Mouse (Mus musculus) brain, embryonic 14.5 days (tissue): ENCODE measurements around the gene Arap1.

Source experiments
- CTCF ChIP-seq: fragments of 200-500 bp; IDR thresholded peaks from 2 replicates; pipeline ENCODE4 v1.5.1; 2012; ENCODE audit warnings: inconsistent platforms, mild to moderate bottlenecking, moderate library complexity, borderline replicate concordance; ENCODE audit not compliant: insufficient read depth, insufficient read length; ENCODE audit errors: extremely low read depth
- POLR2A ChIP-seq: fragments of 200-500 bp; IDR thresholded peaks from 2 replicates; pipeline ENCODE4 v1.6.1; 2012; ENCODE audit warnings: mild to moderate bottlenecking, inconsistent platforms, borderline replicate concordance; ENCODE audit not compliant: poor library complexity, insufficient read depth, insufficient read length, severe bottlenecking; ENCODE audit errors: extremely low read depth

GRCm38 (mm10) chr7:101426692-101427091 lies 78.8 kb downstream of the Arap1 start:
- TF ChIP-seq POLR2A (no peak), CTCF (no peak)
